Mouse (Mus musculus): ENCODE results near the gene Aldh16a1. TPM values are rescaled to one million over a fixed set of nuclear protein-coding genes. Genes with fewer than 3 reads are reported as not detected.
A peak's percentile ranks its signal among the peaks of the same experiment; 100 is the strongest.
"Not testable (repeated sequence)": the region's sequence is repeated elsewhere in the genome, so short reads cannot be mapped to it uniquely, and the experiment has no call there.

Gene Aldh16a1
- polyA plus RNA-seq, 1 experiment from 2014 or later: 63.7 TPM

- Histone ChIP-seq H3K9me3 (replicated peaks) (no peaks in the 10 kb centered on the region), H3K4me1 (peaks cover 13% of the 10 kb centered on the region), H3K27ac (0 out of 2 replicates have a peak overlapping the region, but pooled peaks have one; percentile 11), H3K27me3 (ENCODE audit: low read depth, poor library complexity, severe bottlenecking) (peaks cover 36% of the 10 kb centered on the region), H3K36me3 (0 out of 2 replicates have a peak, but pooled peaks cover 4% of the 10 kb centered on the region), H3K4me3 (peak overlapping the region; percentile 57)
- no peak for DNase-seq (ENCODE audit: low spot score)
- WGBS: 72% methylated on average over 3 of the region's 3 CpGs
Observed at GRCm38 (mm10) chr7:45135370-45135769, 19.0 kb downstream of the Aldh16a1 start.

- DNase-seq (ENCODE audit: low spot score): no peak
- peak overlapping the region; percentile 2; the same call in 1 of the 2 replicates for H3K4me3 ChIP-seq
- 5% methylated on average over 12 of the region's 12 CpGs for WGBS
Observed at GRCm38 (mm10) chr7:45134544-45135026, 19.8 kb downstream of the Aldh16a1 start.

GRCm38 (mm10) chr7:45133446-45134159, 20.8 kb downstream of the Aldh16a1 start:
- no peak overlapping the region for H3K4me3 ChIP-seq
- H3K4me1 ChIP-seq: peaks cover 22% of the 10 kb centered on the region
- H3K27ac ChIP-seq: no peak overlapping the region
- no peaks in the 10 kb centered on the region for H3K9me3 ChIP-seq (replicated peaks)
- WGBS: 76% methylated on average over 8 of the region's 8 CpGs
- H3K27me3 ChIP-seq (ENCODE audit: low read depth, poor library complexity, severe bottlenecking): peaks cover 36% of the 10 kb centered on the region
- DNase-seq (ENCODE audit: low spot score): no peak
- H3K36me3 ChIP-seq: no peaks in the 10 kb centered on the region

More at GRCm38 (mm10) chr7:45134544-45135026, 19.8 kb downstream of the Aldh16a1 start:
- Histone ChIP-seq H3K9me3 (replicated peaks) (no peaks in the 10 kb centered on the region), H3K27ac (no peak overlapping the region), H3K36me3 (0 out of 2 replicates have a peak, but pooled peaks cover under 1% of the 10 kb centered on the region), H3K4me1 (peaks cover 18% of the 10 kb centered on the region), H3K27me3 (ENCODE audit: low read depth, poor library complexity, severe bottlenecking) (peaks cover 36% of the 10 kb centered on the region)

- Histone ChIP-seq H3K27me3 (ENCODE audit: low read depth, poor library complexity, severe bottlenecking) (peaks cover 25% of the 10 kb centered on the region), H3K36me3 (peaks cover 11% of the 10 kb centered on the region), H3K4me3 (no peak overlapping the region), H3K27ac (no peak overlapping the region), H3K9me3 (replicated peaks) (no peaks in the 10 kb centered on the region), H3K4me1 (peaks cover 28% of the 10 kb centered on the region)
- no peak for DNase-seq (ENCODE audit: low spot score)
- WGBS: 88% methylated on average over 11 of the region's 11 CpGs
Observed at GRCm38 (mm10) chr7:45131850-45132249, 22.5 kb downstream of the Aldh16a1 start.

GRCm38 (mm10) chr7:45129776-45130512, 24.4 kb downstream of the Aldh16a1 start:
- peak overlapping the region; percentile 75 for H3K4me3 ChIP-seq
- H3K27me3 ChIP-seq (ENCODE audit: low read depth, poor library complexity, severe bottlenecking): peaks cover 12% of the 10 kb centered on the region
- no peak for DNase-seq (ENCODE audit: low spot score)
- peaks cover 30% of the 10 kb centered on the region for H3K36me3 ChIP-seq
- peaks cover 34% of the 10 kb centered on the region for H3K4me1 ChIP-seq
- H3K9me3 ChIP-seq (replicated peaks): no peaks in the 10 kb centered on the region
- H3K27ac ChIP-seq: peak overlapping the region; percentile 97
- WGBS: 54% methylated on average over 15 of the region's 15 CpGs

- H3K4me1 ChIP-seq: peaks cover 39% of the 10 kb centered on the region
- under 1% methylated on average over 17 of the region's 17 CpGs for WGBS
- peak overlapping the region; percentile 75 for H3K4me3 ChIP-seq
- no peak for DNase-seq (ENCODE audit: low spot score)
- peaks cover 32% of the 10 kb centered on the region for H3K36me3 ChIP-seq
- H3K9me3 ChIP-seq (replicated peaks): no peaks in the 10 kb centered on the region
- H3K27me3 ChIP-seq (ENCODE audit: low read depth, poor library complexity, severe bottlenecking): peaks cover 5% of the 10 kb centered on the region
- peak overlapping the region; percentile 97 for H3K27ac ChIP-seq
Observed at GRCm38 (mm10) chr7:45129318-45129717, 25.1 kb downstream of the Aldh16a1 start.

GRCm38 (mm10) chr7:45128624-45129246, 25.6 kb downstream of the Aldh16a1 start, which contains the start of gene Rpl13a:
Rpl13a (minus strand) TSS chr7:45128761.
- H3K4me1 ChIP-seq: peaks cover 39% of the 10 kb centered on the region
- peak within 1 kb of the TSS; percentile 75 for H3K4me3 ChIP-seq
- peak; percentile 95 for DNase-seq (ENCODE audit: low spot score)
- no peaks in the 10 kb centered on the region for H3K9me3 ChIP-seq (replicated peaks)
- H3K27ac ChIP-seq: peak within 1 kb of the TSS; percentile 97
- peaks cover 32% of the 10 kb centered on the region for H3K36me3 ChIP-seq
- H3K27me3 ChIP-seq (ENCODE audit: low read depth, poor library complexity, severe bottlenecking): no peaks in the 10 kb centered on the region
- under 1% methylated on average over 48 of the region's 48 CpGs for WGBS

- Histone ChIP-seq H3K27me3 (ENCODE audit: low read depth, poor library complexity, severe bottlenecking) (no peaks in the 10 kb centered on the region), H3K9me3 (replicated peaks) (no peaks in the 10 kb centered on the region), H3K27ac (peak overlapping the region; percentile 97), H3K4me1 (peaks cover 45% of the 10 kb centered on the region), H3K4me3 (peak overlapping the region; percentile 75), H3K36me3 (peaks cover 38% of the 10 kb centered on the region)
- WGBS: 1% methylated on average over 6 of the region's 6 CpGs
- DNase-seq (ENCODE audit: low spot score): no peak
Observed at GRCm38 (mm10) chr7:45127700-45128224, 26.6 kb downstream of the Aldh16a1 start.

- WGBS: 48% methylated on average over 21 of the region's 21 CpGs
- Histone ChIP-seq H3K9me3 (replicated peaks) (no peaks in the 10 kb centered on the region), H3K36me3 (peaks cover 45% of the 10 kb centered on the region), H3K27ac (peak overlapping the region; percentile 97), H3K4me3 (peak overlapping the region; percentile 75), H3K4me1 (peaks cover 51% of the 10 kb centered on the region), H3K27me3 (ENCODE audit: low read depth, poor library complexity, severe bottlenecking) (no peaks in the 10 kb centered on the region)
- no peak for DNase-seq (ENCODE audit: low spot score)
Observed at GRCm38 (mm10) chr7:45126844-45127699, 27.3 kb downstream of the Aldh16a1 start.

- peaks cover 53% of the 10 kb centered on the region for H3K36me3 ChIP-seq
- H3K4me1 ChIP-seq: peaks cover 59% of the 10 kb centered on the region
Observed at GRCm38 (mm10) chr7:45126147-45126843, 28.1 kb downstream of the Aldh16a1 start.

GRCm38 (mm10) chr7:45125649-45126048, 28.7 kb downstream of the Aldh16a1 start:
- DNase-seq (ENCODE audit: low spot score): not testable (repeated sequence)

More at GRCm38 (mm10) chr7:45126147-45126843, 28.1 kb downstream of the Aldh16a1 start:
- WGBS: 79% methylated on average over 17 of the region's 17 CpGs
- H3K27ac ChIP-seq: peak overlapping the region; percentile 97
- H3K4me3 ChIP-seq: peak overlapping the region; percentile 75
- DNase-seq (ENCODE audit: low spot score): no peak
- no peaks in the 10 kb centered on the region for H3K27me3 ChIP-seq (ENCODE audit: low read depth, poor library complexity, severe bottlenecking)
- H3K9me3 ChIP-seq (replicated peaks): no peaks in the 10 kb centered on the region

More at GRCm38 (mm10) chr7:45125649-45126048, 28.7 kb downstream of the Aldh16a1 start:
- Histone ChIP-seq H3K4me3 (peak overlapping the region; percentile 84), H3K36me3 (peaks cover 59% of the 10 kb centered on the region), H3K4me1 (peaks cover 62% of the 10 kb centered on the region)
- not testable (repeated sequence) for H3K27me3 ChIP-seq (ENCODE audit: low read depth, poor library complexity, severe bottlenecking); H3K9me3 ChIP-seq (replicated peaks); H3K27ac ChIP-seq
- 66% methylated on average over 5 of the region's 5 CpGs for WGBS

All from limb, embryonic 10.5 days (tissue).